Mouse (Mus musculus) effector memory CD4-positive, alpha-beta T cell, adult 7 months (primary cell): ENCODE results near the gene Hrct1. TPM values are rescaled to one million over a fixed set of nuclear protein-coding genes. Genes with fewer than 3 reads are reported as not detected.

Experiments used
- polyA plus RNA-seq: library from polyadenylated mRNA; unstranded; fragments of 100-300 nt; shearing (Covaris generic); gene quantifications from one replicate; pipeline ENCODE4 v1.2.1, GENCODE M21; 2017

The Hrct1 gene
- polyA plus RNA-seq = not detected

GRCm38 (mm10) chr4:43726995-43727394 lies at the start of gene Hrct1:
TSS of gene Hrct1 (plus strand) at chr4:43727188.

GRCm38 (mm10) chr4:43700707-43701106 lies 26.3 kb upstream of the Hrct1 start, which contains the start of gene Olfr70:
TSS of gene Olfr70 (minus strand) at chr4:43700807.

GRCm38 (mm10) chr4:43709869-43710268 lies 17.1 kb upstream of the Hrct1 start, which contains the start of gene Olfr71:
TSS of gene Olfr71 (minus strand) at chr4:43710255.

GRCm38 (mm10) chr4:43729794-43730550 lies 3.0 kb downstream of the Hrct1 start, which contains the start of gene Spaar:
TSS of gene Spaar (plus strand) at chr4:43730034.

GRCm38 (mm10) chr4:43770909-43771308 lies 43.9 kb downstream of the Hrct1 start, which contains the start of gene Olfr159:
TSS of gene Olfr159 (minus strand) at chr4:43771009.

Other genes starting within 250 kb of the Hrct1 start
- gene Sit1, start 243.5 kb upstream of the Hrct1 start, polyA plus RNA-seq = 259 TPM
- gene Ccdc107, start 234.3 kb upstream of the Hrct1 start, polyA plus RNA-seq = 75.2 TPM
- 11.4 TPM for gene Arhgef39, start 227.5 kb upstream of the Hrct1 start, polyA plus RNA-seq
- gene Car9, start 220.2 kb upstream of the Hrct1 start, polyA plus RNA-seq = 0.45 TPM
- gene Tpm2, start 203.4 kb upstream of the Hrct1 start, polyA plus RNA-seq = not detected
- gene Creb3, start 164.9 kb upstream of the Hrct1 start, polyA plus RNA-seq = 56.9 TPM
- 199 TPM for gene Tln1, start 164.5 kb upstream of the Hrct1 start, polyA plus RNA-seq
- 7.2 TPM for gene Rgp1, start 148.5 kb upstream of the Hrct1 start, polyA plus RNA-seq
- gene Gba2, start 148.3 kb upstream of the Hrct1 start, polyA plus RNA-seq = 26.1 TPM
- gene Msmp, start 142.7 kb upstream of the Hrct1 start, polyA plus RNA-seq = 2.8 TPM
- gene Npr2, start 95.3 kb upstream of the Hrct1 start, polyA plus RNA-seq = 0.13 TPM
- not detected for gene Spag8, start 73.6 kb upstream of the Hrct1 start, polyA plus RNA-seq
- 54.9 TPM for gene Hint2, start 70.7 kb upstream of the Hrct1 start, polyA plus RNA-seq
- gene Tmem8b, start 58.2 kb upstream of the Hrct1 start, polyA plus RNA-seq = 1.4 TPM
- 1.5 TPM for gene Fam221b, start 58.0 kb upstream of the Hrct1 start, polyA plus RNA-seq
- not detected for gene Olfr70, start 26.4 kb upstream of the Hrct1 start, polyA plus RNA-seq
- 0.15 TPM for gene Olfr71, start 16.9 kb upstream of the Hrct1 start, polyA plus RNA-seq
- 0.41 TPM for gene Spaar, start 2.8 kb downstream of the Hrct1 start, polyA plus RNA-seq
- not detected for gene Olfr159, start 43.8 kb downstream of the Hrct1 start, polyA plus RNA-seq
- 0.95 TPM for gene Olfr156, start 96.7 kb downstream of the Hrct1 start, polyA plus RNA-seq
- 0.35 TPM for gene Olfr157, start 113.0 kb downstream of the Hrct1 start, polyA plus RNA-seq
- gene Olfr155, start 124.4 kb downstream of the Hrct1 start, polyA plus RNA-seq = 0.22 TPM
- 7.7 TPM for gene Reck, start 148.3 kb downstream of the Hrct1 start, polyA plus RNA-seq
- 183 TPM for gene Glipr2, start 230.2 kb downstream of the Hrct1 start, polyA plus RNA-seq